In genomic region chr2:151712647-151713046, GRCm38 (mm10) we compare ENCODE assay signal across 9 mouse cellular contexts. TPM values are rescaled to one million over a fixed set of nuclear protein-coding genes. Genes with fewer than 3 reads are reported as not detected.
A peak's percentile ranks its signal among the peaks of the same experiment; 100 is the strongest.
DNase-seq lines count a peak whose midpoint lies in the region; ATAC-seq lines count a peak whose summit lies in the region.
"Had no signal": no experiment of that assay in that cellular context is flagged by ENCODE, and none has a peak within 500 bp of the region (broad histone marks: within the 10 kb centered on the region; RNA-seq: fewer than 3 reads in every experiment).

No protein-coding gene starts in this region.

- DNase-seq in adrenal gland, postnatal 14 days, result peak; percentile 61
- DNase-seq in adrenal gland, adult 2 months, result no peak
- peak; percentile 39 for DNase-seq in neural tube, embryonic 10.5 days (ENCODE audit: extremely low spot score, low spot score)
- DNase-seq in forelimb bud, embryonic 11.5 days (ENCODE audit: low read depth, low spot score), result peak; percentile 63
- DNase-seq in retina, postnatal 1 day, result peak; percentile 17
- DNase-seq in gastrocnemius, postnatal 14 days, result no peak
- DNase-seq in frontal cortex, postnatal 25 days (ENCODE audit: low spot score in 2 of 2), result no peak

- ATAC-seq in neural tube, embryonic 15.5 days (ENCODE audit: low FRiP score), result no peak

- H3K9ac ChIP-seq in neural tube, embryonic 15.5 days (replicated peaks), result no peak overlapping the region
- H3K9ac ChIP-seq: embryonic facial prominence, embryonic 13.5 days had no signal

- WGBS in neural tube, embryonic 15.5 days, result 43% methylated on average over 3 of the region's 3 CpGs

- H3K4me1 ChIP-seq in neural tube, embryonic 15.5 days, result no peaks in the 10 kb centered on the region

- intact Hi-C loops in gastrocnemius, postnatal 14 days (cut with DNase I; ENCODE audit: low total_unique reads), result no loop called here

- no peaks in the 10 kb centered on the region for H3K27me3 ChIP-seq in neural tube, embryonic 15.5 days (replicated peaks)
- H3K27me3 ChIP-seq: embryonic facial prominence, embryonic 13.5 days had no signal

- H3K4me3 ChIP-seq in neural tube, embryonic 15.5 days (replicated peaks), result no peak overlapping the region
- H3K4me3 ChIP-seq: embryonic facial prominence, embryonic 13.5 days had no signal

- no peak overlapping the region for H3K27ac ChIP-seq in neural tube, embryonic 15.5 days (replicated peaks)
- H3K27ac ChIP-seq: embryonic facial prominence, embryonic 13.5 days had no signal

- no peaks in the 10 kb centered on the region for H3K9me3 ChIP-seq in neural tube, embryonic 15.5 days (replicated peaks)
- H3K9me3 ChIP-seq: embryonic facial prominence, embryonic 13.5 days had no signal

- no peak overlapping the region for H3K4me2 ChIP-seq in neural tube, embryonic 15.5 days
- H3K4me2 ChIP-seq: embryonic facial prominence, embryonic 13.5 days had no signal

- H3K36me3 ChIP-seq in neural tube, embryonic 15.5 days, result peaks cover 36% of the 10 kb centered on the region

RNA-seq across cellular contexts. Expression of gene Tmem74b, which starts 10.8 kb away (rescaled TPM):
- 0.85 and 1.9 TPM in 2 replicates for total RNA-seq in adrenal gland, postnatal 14 days (2021)
- total RNA-seq in adrenal gland, adult 2 months (2021), result 1 to 10 TPM in 1 of 2 experiments, under 1 TPM in 1; 0.35 to 1.1 TPM
- polyA plus RNA-seq in adrenal gland, adult 2 months (2012; rRNA removed), result 1.2 and 1.8 TPM in 2 replicates
- polyA plus RNA-seq in neural tube, embryonic 15.5 days (2015; fragmentation: Nextera tagmentation; extraction: Ambion mirVana), result 24.5 and 30.5 TPM in 2 replicates
- 1 to 10 TPM in 1 of 2 experiments, under 1 TPM in 1; 0.66 to 1.1 TPM for total RNA-seq in gastrocnemius, postnatal 14 days (2021)

RNA-seq across cellular contexts. Expression of gene Psmf1, which starts 31.3 kb away (rescaled TPM):
- total RNA-seq in adrenal gland, postnatal 14 days (2021), result 36.4 and 38.8 TPM in 2 replicates
- total RNA-seq in adrenal gland, adult 2 months (2021), result 10 to 100 TPM; 35.8 to 39.7 TPM
- polyA plus RNA-seq in adrenal gland, adult 2 months (2012; rRNA removed), result 38.3 and 47.1 TPM in 2 replicates
- 58.3 and 60.5 TPM in 2 replicates for polyA plus RNA-seq in neural tube, embryonic 15.5 days (2015; fragmentation: Nextera tagmentation; extraction: Ambion mirVana)
- total RNA-seq in gastrocnemius, postnatal 14 days (2021), result 10 to 100 TPM; 22.6 to 22.8 TPM

RNA-seq across cellular contexts. Expression of gene Rad21l, which starts 44.3 kb away (rescaled TPM):
- not detected in 2 replicates for total RNA-seq in adrenal gland, postnatal 14 days (2021)
- not detected for total RNA-seq in adrenal gland, adult 2 months (2021)
- not detected in 2 replicates for polyA plus RNA-seq in adrenal gland, adult 2 months (2012; rRNA removed)
- 0.33 and 0.36 TPM in 2 replicates for polyA plus RNA-seq in neural tube, embryonic 15.5 days (2015; fragmentation: Nextera tagmentation; extraction: Ambion mirVana)
- not detected for total RNA-seq in gastrocnemius, postnatal 14 days (2021)
- polyA plus RNA-seq: embryonic facial prominence, embryonic 13.5 days had no signal

Comparison
In these comparisons a context has a peak if more than half of its experiments do, and no peak if none do; other contexts are left out.
1. DNase-seq: peak in adrenal gland, postnatal 14 days (single experiment), neural tube, embryonic 10.5 days (single experiment), forelimb bud, embryonic 11.5 days (single experiment) and retina, postnatal 1 day (single experiment); none in adrenal gland, adult 2 months (single experiment), gastrocnemius, postnatal 14 days (single experiment) and frontal cortex, postnatal 25 days (0 of 2).